Mouse (Mus musculus): ENCODE results near the gene Ubtd1.

DNA sequence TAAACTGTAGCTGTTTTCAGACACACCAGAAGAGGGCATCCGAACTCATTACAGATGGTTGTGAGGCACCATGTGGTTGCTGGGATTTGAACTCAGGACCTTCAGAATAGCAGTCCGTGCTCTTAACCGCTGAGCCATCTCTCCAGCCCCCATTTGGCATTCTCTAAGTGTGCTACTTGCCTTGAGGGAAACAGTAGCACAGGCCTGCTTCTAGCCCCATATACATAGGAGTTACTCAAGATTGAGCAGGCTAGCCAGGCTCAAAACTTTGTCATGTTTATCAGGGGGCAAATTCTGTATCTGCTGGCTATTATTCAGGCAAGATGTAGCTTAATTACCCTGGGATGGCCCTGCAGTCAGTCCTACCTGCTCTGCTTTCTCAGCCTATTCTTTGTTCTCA lies 69.8 kb downstream of the Ubtd1 start:
- no peak for TF ChIP-seq CTCF (IDR thresholded peaks at IDR 0.05; ENCODE audit: extremely low read depth, insufficient read depth, low read length)
- no peak for TF ChIP-seq POLR2A (IDR thresholded peaks at IDR 0.05; ENCODE audit: extremely low read depth, insufficient read depth, low read length)

Data from cortical plate, adult 2 months (tissue).